Mouse (Mus musculus): Measurements from ENCODE around the gene Golga4. TPM values are rescaled to one million over a fixed set of nuclear protein-coding genes. Genes with fewer than 3 reads are reported as not detected.
A peak's percentile ranks its signal among the peaks of the same experiment; 100 is the strongest.

Golga4 gene
- total RNA-seq, 2 experiments from 2014 or later: 243 to 283 TPM

GRCm38 (mm10) chr9:118489579-118490019 is 16.5 kb upstream of the Golga4 start:
- DNase-seq: peak; percentile 41

DNA sequence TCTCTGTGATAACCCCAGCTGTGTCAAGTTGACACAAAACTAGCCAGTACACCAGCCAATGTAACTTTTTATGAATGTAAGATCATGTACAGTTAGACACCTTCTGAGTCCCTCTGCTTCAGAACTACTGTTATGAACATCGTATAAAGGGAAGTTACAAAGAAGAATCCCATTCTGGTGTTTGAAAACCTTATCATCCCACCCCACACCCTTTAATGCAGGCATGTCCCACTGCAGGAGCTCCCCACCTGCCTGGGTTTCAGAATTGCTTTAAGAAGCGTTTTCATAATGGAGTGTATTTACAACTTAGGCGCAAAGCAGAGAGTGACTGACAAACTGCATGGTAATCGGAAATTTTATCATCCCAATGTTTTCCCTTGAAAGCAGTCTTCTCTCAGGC is 14.9 kb upstream of the Golga4 start:
- no peak for DNase-seq

DNA sequence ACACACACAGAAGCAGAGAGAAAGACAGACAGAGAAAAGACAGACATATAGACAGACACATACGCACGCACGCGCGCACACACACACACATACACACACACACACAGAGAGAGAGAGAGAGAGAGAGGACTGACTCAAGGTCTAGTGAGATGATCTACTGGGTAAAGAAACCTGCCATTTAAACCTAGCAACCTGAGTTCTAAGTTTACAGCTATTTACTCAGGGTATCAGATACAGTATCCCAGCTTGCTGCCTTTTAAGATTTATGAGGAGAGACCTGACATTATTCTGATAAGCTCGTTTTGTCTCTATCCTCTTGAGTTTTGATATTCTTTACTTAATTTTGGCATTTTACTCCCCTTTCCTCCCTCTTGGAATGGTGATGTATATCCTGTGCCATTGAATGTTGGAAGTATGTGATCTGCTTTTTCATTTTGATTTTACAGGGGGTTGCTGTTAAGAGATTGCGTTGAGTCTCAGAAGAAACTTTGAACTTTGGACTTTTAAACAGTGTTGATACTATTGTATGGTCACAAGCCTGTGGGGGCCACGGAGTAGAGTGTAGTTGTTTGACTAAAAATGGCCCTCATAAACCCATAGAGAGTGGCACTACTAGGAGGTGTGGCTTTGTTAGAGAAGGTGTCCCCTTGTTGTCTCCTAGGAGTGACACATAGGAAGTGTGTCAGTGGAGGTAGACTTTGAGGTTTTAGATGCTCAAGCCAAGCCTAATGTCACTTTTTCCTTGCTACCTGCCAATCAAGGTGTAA is 13.0 kb upstream of the Golga4 start:
- DNase-seq: no peak

DNA sequence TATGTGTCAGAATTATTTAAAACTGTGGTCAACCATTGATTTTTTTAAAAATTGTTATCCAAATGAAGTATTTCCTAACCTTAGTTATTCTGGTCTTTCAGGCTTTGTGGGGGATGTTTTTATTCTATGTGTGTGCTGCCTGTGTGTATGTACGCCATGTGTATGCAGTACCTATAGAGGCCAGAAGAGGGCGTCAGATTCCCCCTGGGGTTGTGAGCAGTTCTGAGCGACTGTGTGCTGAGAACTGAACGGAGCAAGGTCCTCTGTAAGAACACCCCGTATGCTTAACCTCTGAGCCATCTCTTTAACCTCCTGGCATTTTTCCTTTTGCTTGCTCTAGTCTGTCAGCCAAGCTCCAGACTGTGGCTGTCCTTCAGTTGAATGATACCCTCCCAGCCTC is 12.0 kb upstream of the Golga4 start:
- no peak for DNase-seq

DNA sequence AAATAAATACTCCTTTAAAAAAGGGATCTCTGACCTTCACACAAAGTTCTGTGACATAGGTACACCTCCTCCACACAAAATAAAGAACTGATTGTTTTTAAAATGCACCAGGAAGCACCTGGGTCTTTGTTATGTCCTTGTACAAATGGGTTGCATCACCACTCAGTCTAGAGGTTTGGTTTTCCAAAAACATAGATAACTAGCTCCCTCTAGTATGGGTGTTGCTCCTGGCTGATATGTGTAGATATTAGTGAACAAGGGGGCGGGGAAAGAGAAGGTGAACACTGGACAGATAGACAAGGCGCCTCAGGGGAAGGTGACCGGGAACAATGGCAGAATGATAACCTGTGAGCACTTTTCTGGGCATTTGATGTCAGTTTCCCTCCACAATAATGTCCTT is 10.1 kb upstream of the Golga4 start:
- no peak for DNase-seq

DNA sequence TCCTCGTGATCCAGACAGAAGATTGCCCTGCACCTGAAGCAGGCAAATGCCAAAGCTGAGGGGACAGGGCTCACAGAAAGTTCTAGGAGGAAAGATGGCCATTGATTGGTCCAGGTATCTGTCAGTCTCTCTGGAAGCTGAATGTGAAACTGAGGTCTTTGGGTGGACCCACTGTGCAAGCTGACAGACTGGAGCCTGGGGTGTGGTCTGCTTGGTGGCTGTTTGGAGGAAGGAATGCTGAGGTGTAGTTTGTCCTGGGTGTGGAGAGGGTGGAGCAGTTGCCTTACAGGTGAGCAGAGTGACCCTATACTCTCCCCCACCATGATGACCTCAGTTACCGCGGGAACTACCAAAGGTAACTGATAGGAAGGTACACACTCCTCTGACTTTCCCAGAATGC is 9.1 kb upstream of the Golga4 start:
- DNase-seq: no peak

DNA sequence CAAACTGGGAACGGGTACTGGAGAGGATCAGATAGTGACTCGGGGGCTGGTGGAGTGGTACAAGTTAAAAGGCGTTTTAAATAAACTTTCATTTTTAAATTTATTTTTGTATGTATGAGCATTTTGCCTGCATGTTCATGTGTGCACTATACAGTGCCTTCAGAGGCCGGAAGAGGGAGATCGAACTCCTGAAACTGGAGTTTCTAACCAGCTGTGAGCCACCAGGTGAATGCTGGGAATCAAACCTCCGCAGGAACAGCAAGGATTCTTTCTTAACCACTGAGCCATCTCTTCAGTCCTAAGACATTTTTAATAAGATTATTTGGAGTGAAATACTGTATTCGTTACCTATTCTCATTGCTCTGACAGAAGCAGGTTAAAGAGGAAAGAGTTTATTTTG is 8.0 kb upstream of the Golga4 start:
- DNase-seq: no peak

DNA sequence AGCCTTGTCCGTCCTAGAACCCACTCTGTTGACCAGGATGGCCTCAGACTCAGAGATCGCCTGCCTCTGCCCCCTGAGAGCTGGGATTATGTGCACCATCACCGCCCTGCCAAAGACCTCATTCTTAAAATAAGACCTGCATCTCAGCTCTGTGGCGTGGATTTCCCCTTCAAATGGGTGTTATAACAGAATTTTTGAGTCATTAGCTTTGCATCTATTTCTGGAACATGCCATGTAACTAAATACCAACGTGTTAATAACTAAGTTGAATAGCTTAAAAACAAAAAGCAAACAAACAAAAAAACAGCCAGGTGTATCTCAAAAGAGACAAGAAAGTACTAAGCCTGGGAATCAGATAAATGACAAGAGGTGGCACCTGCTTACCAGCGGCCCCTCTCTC is 5.1 kb upstream of the Golga4 start:
- no peak for DNase-seq

DNA sequence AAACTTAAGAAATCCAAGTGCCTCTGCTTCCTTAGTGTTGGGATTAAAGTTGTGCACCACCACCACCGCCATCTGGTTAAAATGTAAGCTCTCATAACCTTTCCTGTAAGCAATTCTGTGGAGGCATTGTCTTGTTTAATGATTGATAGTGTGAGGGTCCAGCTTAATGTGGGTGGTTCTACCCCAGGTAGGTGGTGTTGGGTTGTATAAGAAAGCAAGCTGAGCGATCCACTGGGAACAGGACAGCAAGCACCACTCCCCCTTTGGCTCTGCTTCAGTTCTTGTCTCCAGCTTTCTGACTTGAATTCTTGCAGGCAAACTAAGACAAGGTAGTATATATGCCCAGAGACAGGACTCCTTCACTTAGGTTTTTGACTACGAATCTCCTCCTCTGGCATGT is 1.4 kb upstream of the Golga4 start:
- no peak for DNase-seq

- DNase-seq: no peak
These were observed 551 bp downstream of the Golga4 start for GRCm38 (mm10) chr9:118506404-118507231.

- DNase-seq: no peak
These were observed 1.5 kb downstream of the Golga4 start for GRCm38 (mm10) chr9:118507552-118507951.

DNA sequence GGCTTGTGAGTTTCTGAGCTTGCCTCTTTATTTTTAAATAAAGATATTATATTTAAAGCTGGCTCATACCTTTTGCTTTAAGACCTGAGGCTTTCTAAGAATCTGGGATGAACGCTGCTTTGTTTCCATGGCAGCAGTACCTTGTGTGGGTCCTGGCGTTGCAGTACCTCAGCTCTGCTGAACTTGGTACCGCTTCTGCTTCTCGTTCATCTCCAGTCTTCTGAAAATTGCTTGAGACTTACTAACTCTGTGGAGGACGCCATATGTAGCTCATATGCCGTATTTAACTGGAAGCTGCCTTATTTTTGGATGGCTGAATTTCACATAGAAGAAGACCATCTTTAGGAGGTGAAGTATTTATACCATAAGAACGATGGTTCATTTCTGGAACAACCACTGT is 2.5 kb downstream of the Golga4 start:
- no peak for DNase-seq

DNA sequence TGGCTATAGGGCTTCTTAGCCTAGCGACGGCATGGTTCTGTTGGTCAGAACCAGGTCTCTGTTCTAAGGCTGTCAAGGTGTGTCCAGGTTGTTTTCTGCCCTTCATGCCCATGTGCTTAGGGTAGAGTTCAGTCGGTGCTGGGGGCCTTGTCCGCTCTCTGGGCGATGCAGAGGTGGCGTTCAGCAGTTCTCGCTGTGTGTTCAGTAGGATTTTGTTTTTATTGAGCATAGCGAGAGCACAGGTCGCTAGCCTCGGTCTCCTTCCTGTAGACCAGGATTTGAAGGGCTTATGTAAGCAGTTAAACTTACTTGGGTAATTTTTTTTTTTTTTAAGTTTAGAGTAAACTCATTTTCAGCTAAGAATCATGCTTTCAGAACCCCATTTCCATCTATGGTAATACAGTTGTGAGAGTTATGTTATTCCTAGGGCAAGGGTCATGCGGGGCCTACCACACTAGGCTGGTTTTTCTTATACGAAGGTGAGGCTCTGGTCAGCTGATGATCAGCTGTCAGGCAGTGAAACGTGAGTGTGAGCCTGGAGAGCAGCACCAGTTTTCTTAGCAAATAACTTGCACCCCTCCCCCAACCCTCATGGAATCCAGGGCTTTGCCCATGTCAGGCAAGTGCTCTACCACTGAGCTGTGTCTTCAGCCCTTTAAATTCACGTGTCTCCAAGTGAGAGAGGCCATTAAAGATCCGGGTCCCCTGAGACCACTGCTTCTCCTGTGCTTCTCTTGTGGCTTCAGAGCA is 5.0 kb downstream of the Golga4 start:
- DNase-seq: no peak

- DNase-seq: no peak
These were observed 6.7 kb downstream of the Golga4 start for GRCm38 (mm10) chr9:118512681-118513233.

GRCm38 (mm10) chr9:118515476-118515875 is 9.4 kb downstream of the Golga4 start:
- DNase-seq: no peak

DNA sequence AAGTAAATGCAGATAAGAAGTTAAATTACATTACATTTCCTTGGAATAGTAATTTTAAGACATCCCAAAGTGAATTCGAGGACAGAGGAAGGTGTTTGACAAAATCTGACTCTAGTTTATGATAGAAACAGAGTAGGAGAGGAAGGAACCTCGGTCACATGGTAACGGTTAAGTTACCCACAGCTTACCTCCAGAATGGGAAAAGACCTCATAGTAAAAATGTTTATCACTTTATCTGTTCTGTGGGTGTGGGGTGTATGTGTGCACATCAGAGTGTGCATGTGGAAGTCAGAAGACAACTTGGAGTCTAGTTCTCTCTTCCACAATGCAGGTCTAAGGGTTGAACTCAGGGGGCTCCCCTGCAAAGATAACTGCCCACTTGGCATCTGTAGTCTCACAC is 10.1 kb downstream of the Golga4 start:
- no peak for DNase-seq

- no peak for DNase-seq
These were observed 11.6 kb downstream of the Golga4 start for GRCm38 (mm10) chr9:118517619-118518018.

- no peak for DNase-seq
These were observed 13.0 kb downstream of the Golga4 start for GRCm38 (mm10) chr9:118519101-118519500.

DNA sequence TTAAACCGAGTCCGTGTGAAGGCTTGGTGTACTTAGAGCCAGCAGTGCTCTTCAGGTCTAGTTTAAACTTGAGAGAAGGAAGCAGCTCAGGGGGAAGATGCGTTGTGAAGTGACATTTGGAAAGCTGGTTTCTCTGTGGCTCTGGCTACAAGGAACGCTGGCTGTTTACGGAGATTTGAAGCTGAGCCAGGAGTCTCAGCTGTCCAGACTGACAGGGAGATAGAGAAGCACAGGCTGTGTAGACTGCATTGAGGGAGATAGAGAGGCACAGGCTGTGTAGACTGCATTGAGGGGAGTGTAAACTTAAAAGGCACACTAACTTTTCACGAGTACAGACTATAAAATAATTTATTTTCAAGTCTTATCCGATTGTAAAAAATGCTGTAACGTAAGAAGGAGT is 13.9 kb downstream of the Golga4 start:
- peak; percentile 59 for DNase-seq

- DNase-seq: no peak
These were observed 14.8 kb downstream of the Golga4 start for GRCm38 (mm10) chr9:118520858-118521257.

- no peak for DNase-seq
These were observed 15.6 kb downstream of the Golga4 start for GRCm38 (mm10) chr9:118521659-118522058.

GRCm38 (mm10) chr9:118523738-118524137 is 17.7 kb downstream of the Golga4 start:
- no peak for DNase-seq

DNA sequence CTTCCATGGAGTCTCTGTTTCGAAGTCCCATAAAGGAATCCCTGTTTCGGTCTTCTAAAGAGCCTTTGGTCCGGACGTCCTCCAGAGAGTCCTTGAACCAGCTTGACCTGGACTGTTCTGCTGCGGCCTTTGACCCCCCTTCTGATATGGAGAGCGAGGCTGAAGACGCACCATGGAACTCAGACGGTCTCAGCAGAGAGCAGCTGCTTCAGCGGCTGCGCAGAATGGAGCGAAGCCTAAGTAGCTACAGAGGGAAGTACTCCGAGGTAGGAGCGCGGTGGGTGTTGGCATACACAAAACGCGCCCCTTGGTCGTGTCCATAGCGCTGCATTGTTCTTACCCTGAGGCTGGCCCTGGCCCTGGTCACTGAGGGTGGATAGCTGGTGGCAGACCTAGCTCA is 21.0 kb downstream of the Golga4 start:
- no peak for DNase-seq

Measured in gastrocnemius, postnatal 25 days (tissue).